Mouse (Mus musculus): Measurements from ENCODE around the gene 2310034G01Rik.

The 2310034G01Rik gene

GRCm38 (mm10) chr19:46313116-46313515 is 37.0 kb downstream of the 2310034G01Rik start:
- peak in 1 of 2 experiments; percentile 1 for DNase-seq

GRCm38 (mm10) chr19:46312566-46312965 is 37.5 kb downstream of the 2310034G01Rik start:
- DNase-seq = no peak

- no peak for DNase-seq
These were observed 38.8 kb downstream of the 2310034G01Rik start for GRCm38 (mm10) chr19:46311341-46311740.

DNA sequence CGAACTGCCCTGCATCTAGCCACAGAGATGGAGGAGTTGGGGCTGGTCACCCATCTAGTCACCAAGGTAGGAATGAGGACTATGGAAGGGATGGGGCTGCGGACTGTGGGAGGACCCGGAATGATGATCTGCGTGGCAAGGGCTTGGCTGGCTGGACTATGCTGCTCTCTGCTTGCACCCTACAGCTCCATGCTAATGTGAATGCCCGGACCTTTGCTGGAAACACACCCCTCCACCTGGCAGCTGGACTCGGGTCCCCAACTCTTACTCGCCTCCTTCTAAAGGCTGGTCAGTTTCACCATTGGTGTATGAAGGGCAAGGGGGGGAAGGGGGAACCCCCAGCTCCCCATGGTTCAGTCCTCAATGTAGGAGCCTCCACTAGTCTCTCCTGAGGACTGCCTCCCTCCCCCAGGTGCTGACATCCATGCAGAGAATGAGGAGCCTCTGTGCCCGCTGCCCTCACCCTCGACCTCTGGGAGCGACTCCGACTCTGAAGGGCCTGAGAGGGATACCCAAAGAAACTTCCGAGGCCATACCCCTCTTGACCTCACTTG is 39.7 kb downstream of the 2310034G01Rik start:
- no peak for DNase-seq

- no peak for DNase-seq
These were observed 40.3 kb downstream of the 2310034G01Rik start for GRCm38 (mm10) chr19:46309651-46310305.

- peak; percentile 70 to 87 for DNase-seq
These were observed 41.2 kb downstream of the 2310034G01Rik start for GRCm38 (mm10) chr19:46308706-46309435.

DNA sequence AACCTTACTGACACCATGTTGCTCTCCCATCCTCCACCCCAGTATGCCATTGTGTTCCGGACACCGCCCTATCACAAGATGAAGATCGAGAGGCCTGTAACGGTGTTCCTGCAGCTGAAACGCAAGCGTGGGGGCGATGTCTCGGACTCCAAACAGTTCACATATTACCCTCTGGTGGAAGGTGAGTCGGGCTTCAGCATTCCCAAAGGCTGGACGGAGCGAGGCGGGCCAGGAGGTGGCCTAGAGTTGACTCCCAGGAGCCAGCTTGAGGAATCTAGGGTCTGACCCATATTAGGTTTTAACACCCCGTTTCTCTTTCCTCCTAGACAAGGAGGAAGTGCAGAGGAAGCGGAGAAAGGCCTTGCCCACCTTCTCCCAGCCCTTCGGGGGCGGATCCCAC is 41.8 kb downstream of the 2310034G01Rik start:
- no peak for DNase-seq

DNA sequence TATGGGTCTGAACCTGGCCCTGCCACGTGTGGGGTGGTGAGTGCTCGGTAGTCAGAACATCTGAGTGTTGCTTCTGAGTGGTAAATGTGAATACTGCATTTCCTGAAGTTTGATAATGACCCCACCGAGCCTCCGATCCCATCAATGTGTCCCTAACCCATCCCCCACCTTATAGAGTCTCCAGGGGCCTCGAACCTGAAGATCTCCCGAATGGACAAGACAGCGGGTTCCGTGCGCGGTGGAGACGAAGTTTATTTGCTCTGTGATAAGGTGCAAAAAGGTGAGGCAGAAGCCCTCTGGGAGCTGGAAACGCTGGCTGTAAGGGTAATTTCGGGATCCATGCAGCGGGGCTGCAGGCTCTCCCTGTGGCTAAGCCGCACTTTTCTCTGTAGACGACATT is 42.3 kb downstream of the 2310034G01Rik start:
- no peak for DNase-seq

DNA sequence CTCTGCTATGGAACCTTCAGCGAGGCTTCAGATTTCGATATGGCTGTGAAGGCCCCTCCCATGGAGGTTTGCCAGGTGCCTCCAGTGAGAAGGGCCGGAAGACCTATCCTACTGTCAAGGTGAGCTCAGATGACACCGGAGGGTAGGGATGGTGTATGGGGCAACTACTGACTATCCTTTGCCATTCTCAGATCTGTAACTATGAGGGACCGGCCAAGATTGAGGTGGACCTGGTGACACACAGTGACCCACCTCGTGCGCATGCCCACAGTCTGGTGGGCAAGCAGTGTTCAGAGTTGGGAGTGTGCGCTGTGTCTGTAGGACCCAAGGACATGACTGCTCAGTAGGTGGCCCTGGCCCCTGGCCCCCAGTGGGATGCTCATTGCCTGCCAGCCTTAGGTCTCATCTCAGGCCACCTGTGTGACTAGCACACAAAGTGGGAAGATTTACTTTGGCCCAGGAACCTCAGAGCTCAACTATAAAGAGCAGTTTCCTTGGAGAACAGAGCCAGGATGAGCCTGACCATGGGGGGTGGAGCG is 43.3 kb downstream of the 2310034G01Rik start:
- DNase-seq = no peak

DNA sequence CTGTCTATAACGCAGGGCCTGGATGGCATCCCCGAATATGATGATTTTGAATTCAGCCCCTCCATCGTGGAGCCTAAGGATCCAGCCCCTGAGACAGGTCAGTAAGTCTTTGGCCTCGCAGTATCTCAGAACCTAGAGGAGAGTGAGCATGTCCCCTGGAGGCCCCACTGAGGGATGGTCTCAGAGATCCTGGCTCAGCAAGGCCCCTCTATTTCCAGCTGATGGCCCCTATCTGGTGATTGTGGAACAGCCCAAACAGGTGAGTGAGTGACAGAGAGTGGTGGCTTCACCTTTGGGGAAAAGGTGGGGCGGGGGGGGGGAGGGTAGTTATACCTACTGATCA is 43.9 kb downstream of the 2310034G01Rik start:
- no peak for DNase-seq

GRCm38 (mm10) chr19:46305432-46306267 is 44.5 kb downstream of the 2310034G01Rik start:
- DNase-seq = peak; percentile 93 to 96

DNA sequence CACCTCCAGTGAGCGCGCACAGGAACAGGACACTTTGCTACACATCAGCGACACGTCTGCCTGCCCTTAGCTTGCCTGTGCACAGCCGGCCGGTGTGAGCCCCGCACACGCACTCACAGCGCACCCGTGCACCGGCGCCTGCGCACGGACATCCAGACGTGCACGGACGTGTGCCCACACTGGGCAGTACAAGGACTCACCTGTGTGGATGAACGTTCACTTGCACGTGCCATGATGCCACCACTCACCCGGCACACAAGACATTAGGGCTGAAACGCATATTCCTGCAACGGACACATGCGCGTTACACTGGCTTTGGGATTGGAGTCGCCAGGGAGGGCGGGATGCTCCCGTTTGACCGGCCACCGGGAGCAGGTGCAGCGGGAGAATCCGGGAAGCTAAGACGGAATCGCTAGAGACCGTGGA is 45.2 kb downstream of the 2310034G01Rik start:
- DNase-seq = no peak

- peak; percentile 94 to 96 for DNase-seq
These were observed 45.8 kb downstream of the 2310034G01Rik start, which contains the start of gene Nfkb2 for GRCm38 (mm10) chr19:46304216-46304841. Gene Nfkb2 (plus strand): TSS chr19:46304320.

- no peak for DNase-seq
These were observed 46.6 kb downstream of the 2310034G01Rik start for GRCm38 (mm10) chr19:46303251-46304215.

DNA sequence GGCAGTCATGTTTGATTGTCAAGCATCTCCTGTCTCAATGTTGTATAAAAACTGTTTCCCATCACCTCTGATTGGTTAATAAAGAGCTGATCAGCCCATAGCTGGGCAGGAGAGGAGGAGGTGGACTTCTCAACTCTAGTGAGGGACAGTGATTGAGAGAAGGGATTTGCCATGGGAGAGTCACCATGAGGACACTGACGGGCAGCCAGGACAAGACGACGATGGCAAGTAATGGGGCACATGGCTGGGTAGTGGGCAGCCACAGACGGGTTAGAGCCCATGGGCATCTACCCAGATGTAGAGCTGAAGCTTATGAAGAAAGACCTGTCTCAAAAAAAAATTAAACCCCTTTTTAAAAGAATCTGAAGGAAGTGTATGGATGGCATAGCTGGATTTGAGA is 47.6 kb downstream of the 2310034G01Rik start:
- no peak for DNase-seq

- DNase-seq = no peak
These were observed 49.6 kb downstream of the 2310034G01Rik start for GRCm38 (mm10) chr19:46300294-46301045.
